Mouse (Mus musculus) neural tube, embryonic 15.5 days (tissue): Measurements from ENCODE around the gene Ctnnd2. TPM values are rescaled to one million over a fixed set of nuclear protein-coding genes. Genes with fewer than 3 reads are reported as not detected.

Experiments used
- ATAC-seq: fragments of 200-750 bp; cut with Nextera tagmentation; 2 replicates; pipeline ENCODE4 v1.8.0; 2017; ENCODE audit warnings: mild to moderate bottlenecking, moderate TSS enrichment, moderate library complexity; ENCODE audit not compliant: low FRiP score
- H3K27ac ChIP-seq: fragments of 300-500 bp; sonication (generic); replicated peaks from 2 replicates; pipeline ENCODE4 v1.5.1; 2015; ENCODE audit warnings: mild to moderate bottlenecking, inconsistent platforms
- H3K27me3 ChIP-seq: fragments of 300-500 bp; sonication (generic); replicated peaks from 2 replicates; pipeline ENCODE4 v1.6.1; 2015; ENCODE audit warnings: inconsistent platforms
- H3K36me3 ChIP-seq: fragments of 300-500 bp; sonication (generic); 2 replicates; pipeline ENCODE4 v1.6.1; 2015; ENCODE audit warnings: inconsistent platforms
- H3K4me1 ChIP-seq: fragments of 300-500 bp; sonication (generic); 2 replicates; pipeline ENCODE4 v1.6.1; 2015; ENCODE audit warnings: inconsistent platforms
- H3K4me2 ChIP-seq: fragments of 300-500 bp; sonication (generic); 2 replicates; pipeline ENCODE4 v1.6.1; 2015; ENCODE audit warnings: inconsistent platforms, mild to moderate bottlenecking, moderate library complexity
- H3K4me3 ChIP-seq: fragments of 300-500 bp; sonication (generic); replicated peaks from 2 replicates; pipeline ENCODE4 v1.5.1; 2015; ENCODE audit warnings: mild to moderate bottlenecking, inconsistent platforms
- H3K9ac ChIP-seq: fragments of 300-500 bp; sonication (generic); replicated peaks from 2 replicates; pipeline ENCODE4 v1.6.1; 2015; ENCODE audit warnings: mild to moderate bottlenecking, inconsistent platforms
- H3K9me3 ChIP-seq: fragments of 300-500 bp; sonication (generic); replicated peaks from 2 replicates; pipeline ENCODE4 v1.6.1; 2016; ENCODE audit warnings: inconsistent platforms
- WGBS: fragments of 180-500 bp; shearing (Covaris S2); methylation state at CpG from one replicate; pipeline ENCODE4 v1.1.7; 2015; ENCODE audit warnings: mixed read lengths; 5-methylcytosine and 5-hydroxymethylcytosine counted together
- polyA plus RNA-seq: library from polyadenylated mRNA; unstranded; fragments of >200 nt; fragmentation: Nextera tagmentation; extraction: Ambion mirVana; gene quantifications from 2 replicates; pipeline ENCODE4 v1.2.1, GENCODE M21; 2015

The Ctnnd2 gene
- polyA plus RNA-seq, 1 experiment from 2014 or later: 67.4 TPM

DNA sequence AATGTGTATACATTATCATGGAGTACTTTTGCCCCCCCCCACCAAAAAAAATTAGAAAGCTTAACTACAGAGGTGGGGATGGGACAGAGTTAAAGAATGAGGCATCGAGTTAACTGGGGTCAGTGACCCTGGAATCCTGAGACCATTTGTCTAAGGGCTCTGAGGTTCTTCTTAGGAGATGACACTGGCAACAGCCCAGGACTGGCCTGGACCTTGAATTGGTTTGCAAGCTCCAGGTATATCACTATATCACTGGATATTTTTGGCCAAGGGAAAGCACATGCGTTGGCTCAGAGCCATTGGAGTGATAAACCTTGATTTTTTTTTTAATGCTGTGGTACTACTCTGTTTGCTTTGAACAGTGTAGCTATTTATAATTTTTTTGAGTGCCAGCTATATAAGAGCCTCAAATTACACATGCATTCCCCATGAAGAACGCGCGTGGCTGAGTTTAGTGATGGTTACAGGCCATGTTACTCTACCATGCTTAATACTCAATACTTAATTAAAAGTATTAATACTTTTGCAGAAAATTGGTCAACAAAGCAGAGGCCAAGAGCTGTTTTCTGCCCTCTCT lies 291.2 kb downstream of the Ctnnd2 start:
- Histone ChIP-seq H3K9ac (no peak overlapping the region), H3K4me1 (peaks cover 19% of the 10 kb centered on the region), H3K36me3 (no peaks in the 10 kb centered on the region), H3K27ac (no peak overlapping the region), H3K27me3 (no peaks in the 10 kb centered on the region), H3K4me3 (no peak overlapping the region), H3K4me2 (no peak overlapping the region), H3K9me3 (no peaks in the 10 kb centered on the region)
- no peak for ATAC-seq
- WGBS: 90% methylated on average over 5 of the region's 5 CpGs

GRCm38 (mm10) chr15:30466950-30467543 lies 294.7 kb downstream of the Ctnnd2 start:
- H3K9ac ChIP-seq: no peak overlapping the region
- peak; percentile 52 for ATAC-seq

DNA sequence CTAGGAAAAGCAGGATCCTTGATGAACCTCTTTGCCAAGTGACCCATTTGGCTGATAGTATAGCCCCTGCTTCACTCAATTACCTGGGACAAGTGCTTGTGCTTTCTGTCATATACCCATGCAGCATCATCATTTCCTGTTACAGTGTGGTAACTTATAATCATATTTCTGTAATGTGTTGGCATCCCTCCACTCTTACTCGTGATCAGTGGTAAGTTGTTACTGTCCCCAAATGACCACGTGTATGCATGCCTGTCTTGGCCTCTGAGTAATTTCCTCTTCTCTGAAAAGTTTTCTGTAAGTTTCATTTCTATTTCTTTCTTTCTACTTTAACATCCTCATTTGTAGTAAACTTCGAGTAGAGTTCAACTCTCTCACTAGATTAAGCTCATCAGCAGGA lies 296.4 kb downstream of the Ctnnd2 start:
- Histone ChIP-seq H3K4me2 (no peak overlapping the region), H3K4me1 (peaks cover 20% of the 10 kb centered on the region), H3K36me3 (no peaks in the 10 kb centered on the region), H3K9ac (no peak overlapping the region), H3K27me3 (no peaks in the 10 kb centered on the region), H3K4me3 (no peak overlapping the region), H3K9me3 (no peaks in the 10 kb centered on the region), H3K27ac (no peak overlapping the region)
- WGBS: 77% methylated on average over 3 of the region's 3 CpGs
- no peak for ATAC-seq

More at GRCm38 (mm10) chr15:30466950-30467543, 294.7 kb downstream of the Ctnnd2 start:
- Histone ChIP-seq H3K4me1 (peaks cover 20% of the 10 kb centered on the region), H3K4me2 (0 out of 2 replicates have a peak overlapping the region, but pooled peaks have one; percentile 3), H3K27ac (peak overlapping the region; percentile 10; the same call in 1 of the 2 replicates), H3K9me3 (no peaks in the 10 kb centered on the region), H3K4me3 (no peak overlapping the region), H3K27me3 (no peaks in the 10 kb centered on the region), H3K36me3 (no peaks in the 10 kb centered on the region)
- 40% methylated on average over 13 of the region's 13 CpGs for WGBS

GRCm38 (mm10) chr15:30471280-30471966 lies 299.0 kb downstream of the Ctnnd2 start:
- Histone ChIP-seq H3K27ac (no peak overlapping the region), H3K9me3 (no peaks in the 10 kb centered on the region), H3K36me3 (no peaks in the 10 kb centered on the region), H3K4me1 (peaks cover 20% of the 10 kb centered on the region), H3K4me3 (no peak overlapping the region), H3K27me3 (no peaks in the 10 kb centered on the region), H3K4me2 (no peak overlapping the region), H3K9ac (no peak overlapping the region)
- WGBS: 78% methylated on average over 6 of the region's 6 CpGs
- ATAC-seq: no peak

GRCm38 (mm10) chr15:30480676-30481075 lies 308.3 kb downstream of the Ctnnd2 start:
- 59% methylated on average over 15 of the region's 15 CpGs for WGBS
- Histone ChIP-seq H3K4me3 (no peak overlapping the region), H3K27ac (no peak overlapping the region), H3K4me1 (0 out of 2 replicates have a peak, but pooled peaks cover 4% of the 10 kb centered on the region), H3K36me3 (no peaks in the 10 kb centered on the region), H3K4me2 (peak overlapping the region; percentile 23), H3K27me3 (no peaks in the 10 kb centered on the region), H3K9ac (no peak overlapping the region), H3K9me3 (no peaks in the 10 kb centered on the region)
- ATAC-seq: peak; percentile 61; the same call in 1 of the 2 replicates

GRCm38 (mm10) chr15:30506476-30506875 lies 334.1 kb downstream of the Ctnnd2 start:
- Histone ChIP-seq H3K4me1 (no peaks in the 10 kb centered on the region), H3K36me3 (peaks cover 4% of the 10 kb centered on the region; the same call in 1 of the 2 replicates), H3K4me3 (no peak overlapping the region), H3K27ac (no peak overlapping the region), H3K4me2 (no peak overlapping the region), H3K9me3 (no peaks in the 10 kb centered on the region), H3K9ac (no peak overlapping the region), H3K27me3 (no peaks in the 10 kb centered on the region)
- ATAC-seq: no peak
- 50% methylated on average over 5 of the region's 5 CpGs for WGBS

GRCm38 (mm10) chr15:30512467-30512866 lies 340.1 kb downstream of the Ctnnd2 start:
- H3K4me1 ChIP-seq: peaks cover 12% of the 10 kb centered on the region; the same call in 1 of the 2 replicates
- H3K4me2 ChIP-seq: no peak overlapping the region
- H3K9ac ChIP-seq: no peak overlapping the region
- H3K9me3 ChIP-seq: no peaks in the 10 kb centered on the region
- H3K4me3 ChIP-seq: no peak overlapping the region
- WGBS: 38% methylated on average over 3 of the region's 3 CpGs
- H3K27ac ChIP-seq: peak overlapping the region; percentile 20; the same call in 1 of the 2 replicates
- no peaks in the 10 kb centered on the region for H3K36me3 ChIP-seq
- no peak; the same call in 1 of the 2 replicates for ATAC-seq
- no peaks in the 10 kb centered on the region for H3K27me3 ChIP-seq

DNA sequence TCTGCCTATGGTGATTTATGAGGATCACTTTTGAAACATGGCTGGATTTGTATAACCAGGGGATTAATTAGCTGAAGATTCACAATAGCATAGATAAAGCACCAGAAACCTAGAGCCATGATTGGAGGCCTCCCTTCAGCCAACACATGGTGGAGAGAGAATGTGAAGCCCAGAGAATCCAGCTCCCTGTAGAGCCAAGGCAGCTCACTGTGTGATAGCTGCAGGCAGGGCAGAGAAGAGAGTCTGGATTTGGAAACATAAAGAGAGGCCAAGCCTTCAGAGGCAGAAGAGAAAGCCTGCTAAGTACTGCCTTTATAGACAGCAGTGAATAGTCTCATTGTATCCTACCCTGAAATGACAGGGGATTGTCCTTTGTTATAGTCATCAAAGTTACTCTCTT lies 340.7 kb downstream of the Ctnnd2 start:
- H3K27ac ChIP-seq: peak overlapping the region; percentile 20; the same call in 1 of the 2 replicates
- no peak overlapping the region for H3K4me3 ChIP-seq
- ATAC-seq: no peak
- peaks cover 12% of the 10 kb centered on the region; the same call in 1 of the 2 replicates for H3K4me1 ChIP-seq
- no peaks in the 10 kb centered on the region for H3K36me3 ChIP-seq
- no peaks in the 10 kb centered on the region for H3K27me3 ChIP-seq
- H3K9me3 ChIP-seq: no peaks in the 10 kb centered on the region
- no peak overlapping the region for H3K9ac ChIP-seq
- H3K4me2 ChIP-seq: no peak overlapping the region

DNA sequence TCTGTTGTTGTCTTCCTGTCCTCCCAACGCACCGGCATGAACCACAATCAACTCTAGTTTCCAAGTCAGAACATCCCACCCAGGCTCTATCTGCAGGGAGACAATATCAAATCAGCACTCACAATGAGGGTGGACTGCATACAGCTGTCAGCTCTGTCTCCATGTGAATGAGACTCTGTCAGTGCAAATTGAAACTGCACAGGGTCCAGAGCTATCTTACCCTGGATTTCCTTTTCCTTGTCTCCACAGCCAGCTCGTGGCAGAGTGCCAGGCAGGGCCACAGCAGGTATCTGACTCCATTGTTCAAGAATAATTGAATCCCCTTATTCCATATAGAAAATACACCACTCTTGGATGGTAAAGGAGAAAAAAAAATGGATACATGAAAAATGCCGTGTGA lies 343.0 kb downstream of the Ctnnd2 start:
- no peaks in the 10 kb centered on the region for H3K9me3 ChIP-seq
- 0 out of 2 replicates have a peak overlapping the region, but pooled peaks have one; percentile 23 for H3K27ac ChIP-seq
- no peaks in the 10 kb centered on the region for H3K27me3 ChIP-seq
- no peak overlapping the region for H3K4me3 ChIP-seq
- H3K4me2 ChIP-seq: no peak overlapping the region
- 60% methylated on average over 4 of the region's 4 CpGs for WGBS
- no peak for ATAC-seq
- no peaks in the 10 kb centered on the region for H3K36me3 ChIP-seq
- H3K4me1 ChIP-seq: peaks cover 12% of the 10 kb centered on the region; the same call in 1 of the 2 replicates
- H3K9ac ChIP-seq: no peak overlapping the region

- ATAC-seq: no peak
Observed at GRCm38 (mm10) chr15:30541459-30541858, 369.1 kb downstream of the Ctnnd2 start.

DNA sequence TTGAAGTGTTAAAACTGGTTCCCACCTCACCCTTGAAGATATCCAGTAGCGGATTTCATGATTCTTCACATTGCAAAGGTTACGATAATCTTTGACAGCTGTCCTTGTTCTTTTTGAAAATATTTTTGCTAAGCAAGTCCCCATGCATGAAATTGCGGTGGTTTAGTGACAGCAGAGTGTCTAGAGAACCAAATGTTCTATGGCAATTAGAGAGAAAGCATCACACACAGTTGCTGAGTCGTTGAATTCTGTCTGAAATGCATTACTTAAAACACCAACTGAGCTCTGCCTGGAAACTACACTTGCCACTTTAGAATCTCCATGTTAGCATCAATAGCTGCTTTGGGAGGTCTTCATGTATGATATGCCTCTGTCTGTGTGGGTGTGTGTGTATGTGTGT lies 375.9 kb downstream of the Ctnnd2 start:
- Histone ChIP-seq H3K27me3 (no peaks in the 10 kb centered on the region), H3K4me1 (peaks cover 6% of the 10 kb centered on the region; the same call in 1 of the 2 replicates), H3K27ac (no peak overlapping the region; the same call in 1 of the 2 replicates), H3K36me3 (no peaks in the 10 kb centered on the region), H3K9ac (no peak overlapping the region), H3K4me2 (no peak overlapping the region), H3K4me3 (no peak overlapping the region), H3K9me3 (no peaks in the 10 kb centered on the region)
- 79% methylated on average over 4 of the region's 4 CpGs for WGBS
- no peak for ATAC-seq

More at GRCm38 (mm10) chr15:30541459-30541858, 369.1 kb downstream of the Ctnnd2 start:
- Histone ChIP-seq H3K27me3 (no peaks in the 10 kb centered on the region), H3K4me3 (no peak overlapping the region), H3K9ac (no peak overlapping the region), H3K9me3 (no peaks in the 10 kb centered on the region), H3K27ac (no peak overlapping the region), H3K4me1 (no peaks in the 10 kb centered on the region), H3K36me3 (no peaks in the 10 kb centered on the region), H3K4me2 (no peak overlapping the region)
- WGBS: 70% methylated on average over 5 of the region's 5 CpGs
